Mouse (Mus musculus) neural tube, embryonic 14.5 days (tissue): Measurements from ENCODE around the gene Gm49325. TPM values are rescaled to one million over a fixed set of nuclear protein-coding genes. Genes with fewer than 3 reads are reported as not detected.

Source experiments
- microRNA counts: library from miRNA; unstranded; fragments of <30 nt; microRNA quantifications from one replicate; lab custom pipeline; 2016
- microRNA-seq: library from miRNA; unstranded; fragments of <30 nt; microRNA quantifications from one replicate; pipeline ENCODE4, GENCODE M21; 2016
- polyA plus RNA-seq: library from polyadenylated mRNA; unstranded; fragments of >200 nt; fragmentation: Nextera tagmentation; extraction: Ambion mirVana; gene quantifications from 2 replicates; pipeline ENCODE4 v1.2.1, GENCODE M21; 2014

The Gm49325 gene
- polyA plus RNA-seq, 1 experiment from 2014 or later: 2.7 TPM

MicroRNAs within 50 kb of the gene (microRNA counts, 519-probe panel; counts per million panel counts)
- microRNA mmu-miR-1930 (lab: Ali Mortazavi, UCI): not detected

Small RNA genes lying within 50 kb of the gene (microRNA-seq; reads per million reads assigned to microRNA genes)
- 12.5 reads per million, percentile 19 among the genes with 10 or more reads in this experiment for gene Mir1930

Other genes with a start within 250 kb of the Gm49325 start
- 15.5 and 19.5 TPM in 2 replicates for gene Adarb1, start 187.9 kb upstream of the Gm49325 start, polyA plus RNA-seq
- 39.8 and 46.5 TPM in 2 replicates for gene Fam207a, start 90.4 kb upstream of the Gm49325 start, polyA plus RNA-seq
- gene Itgb2, start 75.9 kb upstream of the Gm49325 start, polyA plus RNA-seq: 0.44 and 1.2 TPM in 2 replicates
- gene Pttg1ip, start 24.5 kb upstream of the Gm49325 start, polyA plus RNA-seq: 64.2 and 82.6 TPM in 2 replicates
- gene Sumo3, start 100 bp upstream of the Gm49325 start, polyA plus RNA-seq: 214 and 240 TPM in 2 replicates
- 44.0 and 57.3 TPM in 2 replicates for gene Ube2g2, start 16.1 kb downstream of the Gm49325 start, polyA plus RNA-seq
- gene Tspear, start 80.4 kb downstream of the Gm49325 start, polyA plus RNA-seq: 1.4 and 1.5 TPM in 2 replicates
- gene Gm19402, start 84.6 kb downstream of the Gm49325 start, polyA plus RNA-seq: not detected in 2 replicates
- gene Gm9508, start 91.0 kb downstream of the Gm49325 start, polyA plus RNA-seq: not detected in 2 replicates
- not detected in 2 replicates for gene Gm10272, start 100.4 kb downstream of the Gm49325 start, polyA plus RNA-seq
- not detected in 2 replicates for gene Gm10024, start 105.3 kb downstream of the Gm49325 start, polyA plus RNA-seq
- not detected in 2 replicates for gene Gm10142, start 109.6 kb downstream of the Gm49325 start, polyA plus RNA-seq
- gene Krtap12-1, start 114.4 kb downstream of the Gm49325 start, polyA plus RNA-seq: not detected in 2 replicates
- gene Gm10100, start 120.3 kb downstream of the Gm49325 start, polyA plus RNA-seq: not detected in 2 replicates
- gene Gm18596, start 136.4 kb downstream of the Gm49325 start, polyA plus RNA-seq: not detected in 2 replicates
- not detected in 2 replicates for gene Gm9736, start 145.2 kb downstream of the Gm49325 start, polyA plus RNA-seq
- gene Gm3233, start 153.5 kb downstream of the Gm49325 start, polyA plus RNA-seq: not detected in 2 replicates
- not detected in 2 replicates for gene Gm3238, start 165.1 kb downstream of the Gm49325 start, polyA plus RNA-seq
- not detected in 2 replicates for gene Gm7138, start 170.7 kb downstream of the Gm49325 start, polyA plus RNA-seq
- not detected in 2 replicates for gene Gm3250, start 176.3 kb downstream of the Gm49325 start, polyA plus RNA-seq
- gene Gm7137, start 182.0 kb downstream of the Gm49325 start, polyA plus RNA-seq: not detected in 2 replicates
- not detected in 2 replicates for gene Gm9639, start 188.9 kb downstream of the Gm49325 start, polyA plus RNA-seq
- not detected in 2 replicates for gene Gm19668, start 192.9 kb downstream of the Gm49325 start, polyA plus RNA-seq
- not detected in 2 replicates for gene Gm9507, start 205.6 kb downstream of the Gm49325 start, polyA plus RNA-seq
- not detected in 2 replicates for gene Gm2696, start 208.5 kb downstream of the Gm49325 start, polyA plus RNA-seq
- not detected in 2 replicates for gene Krtap10-4, start 220.9 kb downstream of the Gm49325 start, polyA plus RNA-seq
- gene Krtap10-10, start 229.8 kb downstream of the Gm49325 start, polyA plus RNA-seq: not detected in 2 replicates
- not detected in 2 replicates for gene Gm36176, start 240.6 kb downstream of the Gm49325 start, polyA plus RNA-seq
- gene Gm10318, start 246.7 kb downstream of the Gm49325 start, polyA plus RNA-seq: 0.30 TPM in 1 of 2 replicates, not detected in the other